8 mouse cellular contexts compared by ENCODE assay signal in genomic region chr11:96910003-96910402, GRCm38 (mm10). TPM values are rescaled to one million over a fixed set of nuclear protein-coding genes. Genes with fewer than 3 reads are reported as not detected.
DNase-seq lines count a peak whose midpoint lies in the region; ATAC-seq lines count a peak whose summit lies in the region.

No protein-coding gene starts in this region.

- H3K4me1 ChIP-seq in limb, embryonic 11.5 days (ENCODE audit: control insufficient read depth, insufficient read depth, low read length), result peaks cover 5% of the 10 kb centered on the region; the same call in 1 of the 2 replicates
- peaks cover 2% of the 10 kb centered on the region for H3K4me1 ChIP-seq in midbrain, embryonic 16.5 days (ENCODE audit: control insufficient read depth, insufficient read depth, low read length)

- H3K27ac ChIP-seq in limb, embryonic 11.5 days (replicated peaks; ENCODE audit: low read depth, low read length), result no peak overlapping the region
- H3K27ac ChIP-seq in midbrain, embryonic 16.5 days (ENCODE audit: low read length), result no peak overlapping the region

- peak; percentile 49; the same call in 1 of the 2 replicates for ATAC-seq in limb, embryonic 11.5 days (ENCODE audit: insufficient number of reproducible peaks, low FRiP score, low TSS enrichment, low read depth)
- peak; percentile 43; the same call in 1 of the 2 replicates for ATAC-seq in midbrain, embryonic 16.5 days

- H3K27me3 ChIP-seq in limb, embryonic 11.5 days (ENCODE audit: control insufficient read depth, insufficient read depth, low read length), result no peaks in the 10 kb centered on the region
- H3K27me3 ChIP-seq in midbrain, embryonic 16.5 days (ENCODE audit: control insufficient read depth, insufficient read depth, low read depth, low read length), result no peaks in the 10 kb centered on the region

- no peaks in the 10 kb centered on the region for H3K9me3 ChIP-seq in limb, embryonic 11.5 days (ENCODE audit: control insufficient read depth, low read length)
- H3K9me3 ChIP-seq in midbrain, embryonic 16.5 days (replicated peaks; ENCODE audit: control insufficient read depth, low read length, poor library complexity, severe bottlenecking), result no peaks in the 10 kb centered on the region

- DNase-seq in 3134 (ENCODE audit: extremely low read depth, insufficient read length, low spot score), result peak; percentile 46
- DNase-seq in adrenal gland, adult 2 months, result peak; percentile 81
- DNase-seq in embryo, embryonic 9.5 days (ENCODE audit: extremely low spot score), result peak; percentile 91
- peak; percentile 44 to 75 for DNase-seq in gastrocnemius, postnatal 4 days (ENCODE audit: low spot score in 2 of 2)
- DNase-seq in kidney, adult 18-20 months, result peak; percentile 81
- DNase-seq in limb, embryonic 11.5 days (ENCODE audit: low spot score), result peak; percentile 90
- peak; percentile 57 to 61 for DNase-seq in spleen, postnatal 36 days (ENCODE audit: low spot score in 2 of 2)

- no peak overlapping the region for H3K9ac ChIP-seq in limb, embryonic 11.5 days (ENCODE audit: low read length)
- no peak overlapping the region for H3K9ac ChIP-seq in midbrain, embryonic 16.5 days (ENCODE audit: low read depth, low read length)

- H3K4me3 ChIP-seq in limb, embryonic 11.5 days (ENCODE audit: low read depth, low read length), result no peak overlapping the region
- H3K4me3 ChIP-seq in midbrain, embryonic 16.5 days (ENCODE audit: low read depth, low read length), result no peak overlapping the region

- peaks cover 2% of the 10 kb centered on the region; the same call in 1 of the 2 replicates for H3K36me3 ChIP-seq in limb, embryonic 11.5 days (ENCODE audit: control insufficient read depth, insufficient read depth, low read length)
- H3K36me3 ChIP-seq in midbrain, embryonic 16.5 days (ENCODE audit: control insufficient read depth, insufficient read depth, low read length), result peaks cover 3% of the 10 kb centered on the region; the same call in 1 of the 2 replicates

- H3K4me2 ChIP-seq in limb, embryonic 11.5 days (ENCODE audit: low read depth, severe bottlenecking), result no peak overlapping the region
- H3K4me2 ChIP-seq in midbrain, embryonic 16.5 days (ENCODE audit: low read length), result no peak overlapping the region

- 30% methylated on average over 7 of the region's 7 CpGs for WGBS in limb, embryonic 11.5 days
- 18% methylated on average over 7 of the region's 7 CpGs for WGBS in midbrain, embryonic 16.5 days

RNA-seq across cellular contexts. Expression of gene Cdk5rap3, which starts 6.3 kb away (rescaled TPM):
- 10 to 100 TPM; 39.8 to 52.9 TPM for total RNA-seq in adrenal gland, adult 2 months (2021)
- 32.8 and 35.4 TPM in 2 replicates for polyA plus RNA-seq in adrenal gland, adult 2 months (2012; rRNA removed)
- 10 to 100 TPM; 39.2 to 45.1 TPM for total RNA-seq in gastrocnemius, postnatal 4 days (2021)
- polyA plus RNA-seq in limb, embryonic 11.5 days (2014; fragmentation: Nextera tagmentation; extraction: Ambion mirVana), result 72.5 and 77.0 TPM in 2 replicates
- 80.6 and 85.7 TPM in 2 replicates for polyA plus RNA-seq in midbrain, embryonic 16.5 days (2015; fragmentation: Nextera tagmentation; extraction: Ambion mirVana)

RNA-seq across cellular contexts. Expression of gene Prr15l, which starts 17.9 kb away (rescaled TPM):
- total RNA-seq in adrenal gland, adult 2 months (2021), result under 1 TPM; 0.52 to 0.66 TPM
- not detected in 2 replicates for polyA plus RNA-seq in adrenal gland, adult 2 months (2012; rRNA removed)
- total RNA-seq in gastrocnemius, postnatal 4 days (2021), result not detected
- 0.35 and 0.97 TPM in 2 replicates for polyA plus RNA-seq in limb, embryonic 11.5 days (2014; fragmentation: Nextera tagmentation; extraction: Ambion mirVana)
- polyA plus RNA-seq in midbrain, embryonic 16.5 days (2015; fragmentation: Nextera tagmentation; extraction: Ambion mirVana), result 0.24 and 0.51 TPM in 2 replicates

RNA-seq across cellular contexts. Expression of gene Pnpo, which starts 33.8 kb away (rescaled TPM):
- total RNA-seq in adrenal gland, adult 2 months (2021), result 10 to 100 TPM; 29.3 to 37.4 TPM
- 43.0 and 52.9 TPM in 2 replicates for polyA plus RNA-seq in adrenal gland, adult 2 months (2012; rRNA removed)
- total RNA-seq in gastrocnemius, postnatal 4 days (2021), result 1 to 10 TPM; 8.2 to 8.3 TPM
- 25.5 and 27.5 TPM in 2 replicates for polyA plus RNA-seq in limb, embryonic 11.5 days (2014; fragmentation: Nextera tagmentation; extraction: Ambion mirVana)
- 32.2 and 32.5 TPM in 2 replicates for polyA plus RNA-seq in midbrain, embryonic 16.5 days (2015; fragmentation: Nextera tagmentation; extraction: Ambion mirVana)
